Mouse (Mus musculus) MEL (cell line): ENCODE measurements at regions not wholly inside any gene's neighbourhood (a gene's known extent, or its start where the extent isn't known, plus 50 kb on each side); places are given as distances from the start of the nearest gene placed in this dataset.

ENCODE experiments used
- DNase-seq: peaks from one replicate; pipeline ENCODE4 v3.0.0; 2011; ENCODE audit warnings: low read depth, low spot score
- H3K27ac ChIP-seq: 2 replicates; pipeline ENCODE4 v1.5.1; 2012; ENCODE audit warnings: low read depth, mild to moderate bottlenecking, control low read depth, low read length, moderate library complexity; ENCODE audit not compliant: control insufficient read depth
- H3K27me3 ChIP-seq, 2 experiments: fragments of 150-350 bp in 1 of 2; sonication (generic) in 1 of 2; 2 replicates each; pipeline ENCODE4 v1.6.1; 2012; ENCODE audit warnings: low read length in 2 of 2, mild to moderate bottlenecking in 2 of 2, improper control_type of control experiment in 1 of 2, moderate library complexity in 1 of 2; ENCODE audit not compliant: insufficient read depth in 2 of 2, control insufficient read depth in 1 of 2
- H3K36me3 ChIP-seq, 2 experiments: 2 replicates each; pipeline ENCODE4 v1.6.1; 2012 to 2014; ENCODE audit warnings: low read length in 2 of 2, improper control_type of control experiment in 1 of 2, inconsistent platforms in 1 of 2, mild to moderate bottlenecking in 1 of 2; ENCODE audit not compliant: insufficient read depth in 2 of 2, control insufficient read depth in 1 of 2
- H3K4me1 ChIP-seq, 2 experiments: fragments of 150-350 bp in 1 of 2; sonication (generic) in 1 of 2; 2 replicates each; pipeline ENCODE4 v1.6.1; 2012; ENCODE audit warnings: low read length in 2 of 2, improper control_type of control experiment in 1 of 2, mild to moderate bottlenecking in 1 of 2; ENCODE audit not compliant: insufficient read depth in 2 of 2, control insufficient read depth in 1 of 2
- H3K4me3 ChIP-seq, 2 experiments: fragments of 150-350 bp in 1 of 2; sonication (generic) in 1 of 2; 2 replicates each; pipeline ENCODE4 v1.5.1; 2012; ENCODE audit warnings: low read depth in 2 of 2, low read length in 2 of 2, mild to moderate bottlenecking in 2 of 2, moderate library complexity in 2 of 2, control low read depth in 1 of 2, improper control_type of control experiment in 1 of 2; ENCODE audit not compliant: control insufficient read depth in 1 of 2, insufficient read depth in 1 of 2
- H3K79me2 ChIP-seq: 2 replicates; pipeline ENCODE4 v1.6.1; 2012; ENCODE audit warnings: mild to moderate bottlenecking, low read length, moderate library complexity; ENCODE audit not compliant: control insufficient read depth, poor library complexity, insufficient read depth
- H3K9ac ChIP-seq: 2 replicates; pipeline ENCODE4 v1.6.1; 2012; ENCODE audit warnings: low read depth, mild to moderate bottlenecking, control low read depth, low read length, moderate library complexity; ENCODE audit not compliant: control insufficient read depth, poor library complexity, severe bottlenecking
- H3K9me3 ChIP-seq: fragments of 150-350 bp; sonication (generic); replicated peaks from 2 replicates; pipeline ENCODE4 v1.6.1; 2012; ENCODE audit warnings: mild to moderate bottlenecking, low read length, improper control_type of control experiment, moderate library complexity; ENCODE audit not compliant: insufficient read depth
- BHLHE40 ChIP-seq: IDR thresholded peaks from 2 replicates; pipeline ENCODE4 v1.6.1; 2012; ENCODE audit warnings: low read depth, mild to moderate bottlenecking, inconsistent platforms, low read length, improper control_type of control experiment, borderline replicate concordance
- CHD2 ChIP-seq: IDR thresholded peaks from 2 replicates; pipeline ENCODE4 v1.6.1; 2011; ENCODE audit warnings: low read length, improper control_type of control experiment
- E2F4 ChIP-seq: IDR thresholded peaks from 2 replicates; pipeline ENCODE4 v1.6.1; 2011; ENCODE audit warnings: low read depth, low read length, improper control_type of control experiment, borderline replicate concordance
- ELF1 ChIP-seq: IDR thresholded peaks from 2 replicates; pipeline ENCODE4 v1.6.1; 2014; ENCODE audit warnings: low read depth, mild to moderate bottlenecking, inconsistent platforms, low read length, improper control_type of control experiment, moderate library complexity
- ETS1 ChIP-seq: IDR thresholded peaks from 2 replicates; pipeline ENCODE4 v1.6.1; 2012; ENCODE audit warnings: low read depth, mild to moderate bottlenecking, inconsistent platforms, low read length, improper control_type of control experiment, moderate library complexity
- HCFC1 ChIP-seq: IDR thresholded peaks from 2 replicates; pipeline ENCODE4 v1.6.1; 2012; ENCODE audit warnings: low read depth, mild to moderate bottlenecking, inconsistent platforms, low read length, improper control_type of control experiment, moderate library complexity
- KAT2A ChIP-seq: conservative IDR thresholded peaks from 2 replicates; pipeline ENCODE4 v1.6.1; 2012; ENCODE audit warnings: low read depth, low read length, improper control_type of control experiment, inconsistent platforms
- MAFK ChIP-seq: IDR thresholded peaks from 2 replicates; pipeline ENCODE4 v1.6.1; 2011; ENCODE audit warnings: low read depth, mild to moderate bottlenecking, low read length, improper control_type of control experiment, borderline replicate concordance
- MAX ChIP-seq: IDR thresholded peaks from 2 replicates; pipeline ENCODE4 v1.6.1; 2011; ENCODE audit warnings: low read length, improper control_type of control experiment
- MAZ ChIP-seq: IDR thresholded peaks from 2 replicates; pipeline ENCODE4 v1.6.1; 2012; ENCODE audit warnings: low read depth, mild to moderate bottlenecking, inconsistent platforms, low read length, improper control_type of control experiment
- MXI1 ChIP-seq: IDR thresholded peaks from 2 replicates; pipeline ENCODE4 v1.6.1; 2011; ENCODE audit warnings: mild to moderate bottlenecking, low read depth, low read length, improper control_type of control experiment
- MYB ChIP-seq: IDR thresholded peaks from 2 replicates; pipeline ENCODE4 v1.6.1; 2011; ENCODE audit warnings: mild to moderate bottlenecking, low read depth, low read length, improper control_type of control experiment
- MYC ChIP-seq: IDR thresholded peaks from 2 replicates; pipeline ENCODE4 v1.6.1; 2011; ENCODE audit warnings: low read depth, mild to moderate bottlenecking, low read length, improper control_type of control experiment, moderate library complexity
- NELFE ChIP-seq: IDR thresholded peaks from 2 replicates; pipeline ENCODE4 v1.6.1; 2011; ENCODE audit warnings: low read depth, low read length, improper control_type of control experiment
- POLR2A ChIP-seq, 2 experiments: IDR thresholded peaks; 2 replicates each; pipeline ENCODE4 v1.6.1; 2011 to 2012; ENCODE audit warnings: low read length in 2 of 2, mild to moderate bottlenecking in 2 of 2, control low read depth in 1 of 2, improper control_type of control experiment in 1 of 2, low read depth in 1 of 2, moderate library complexity in 1 of 2; ENCODE audit not compliant: control insufficient read depth in 1 of 2, insufficient read depth in 1 of 2, poor library complexity in 1 of 2
- POLR2AphosphoS2 ChIP-seq: IDR thresholded peaks from 2 replicates; pipeline ENCODE4 v1.6.1; 2011; ENCODE audit warnings: low read length, improper control_type of control experiment
- POLR2AphosphoS5 ChIP-seq: IDR thresholded peaks from 2 replicates; pipeline ENCODE4 v1.6.1; 2012; ENCODE audit warnings: low read depth, borderline replicate concordance, mild to moderate bottlenecking, inconsistent platforms, low read length, moderate library complexity, mixed read lengths
- RAD21 ChIP-seq: IDR thresholded peaks from 2 replicates; pipeline ENCODE4 v1.6.1; 2011; ENCODE audit warnings: mild to moderate bottlenecking, low read depth, low read length, improper control_type of control experiment
- RCOR1 ChIP-seq: IDR thresholded peaks from 2 replicates; pipeline ENCODE4 v1.6.1; 2012; ENCODE audit warnings: low read depth, mild to moderate bottlenecking, inconsistent platforms, low read length, improper control_type of control experiment
- SIN3A ChIP-seq: IDR thresholded peaks from 2 replicates; pipeline ENCODE4 v1.6.1; 2012; ENCODE audit warnings: low read length, improper control_type of control experiment, inconsistent platforms
- SMC3 ChIP-seq: IDR thresholded peaks from 2 replicates; pipeline ENCODE4 v1.6.1; 2011; ENCODE audit warnings: low read depth, low read length, improper control_type of control experiment
- TAL1 ChIP-seq: IDR thresholded peaks from 2 replicates; pipeline ENCODE4 v1.6.1; 2012; ENCODE audit warnings: mild to moderate bottlenecking, inconsistent platforms, low read length, moderate library complexity, mixed read lengths
- TBP ChIP-seq: IDR thresholded peaks from 2 replicates; pipeline ENCODE4 v1.8.0; 2011; ENCODE audit warnings: low read depth, low read length, improper control_type of control experiment
- USF2 ChIP-seq, 2 experiments: IDR thresholded peaks; 2 replicates each; pipeline ENCODE4 v1.6.1; 2011 to 2012; ENCODE audit warnings: improper control_type of control experiment in 2 of 2, low read length in 2 of 2, borderline replicate concordance in 1 of 2, inconsistent platforms in 1 of 2, low read depth in 1 of 2, mild to moderate bottlenecking in 1 of 2; ENCODE audit not compliant: insufficient read depth in 1 of 2
- ZC3H11A ChIP-seq: IDR thresholded peaks from 2 replicates; pipeline ENCODE4 v1.6.1; 2012; ENCODE audit warnings: low read depth, mild to moderate bottlenecking, inconsistent platforms, low read length, improper control_type of control experiment
- ZKSCAN1 ChIP-seq: IDR thresholded peaks from 2 replicates; pipeline ENCODE4 v1.6.1; 2012; ENCODE audit warnings: low read depth, mild to moderate bottlenecking, inconsistent platforms, low read length, improper control_type of control experiment, moderate library complexity
- ZMIZ1 ChIP-seq: IDR thresholded peaks from 2 replicates; pipeline ENCODE4 v1.6.1; 2012; ENCODE audit warnings: low read depth, mild to moderate bottlenecking, inconsistent platforms, low read length, improper control_type of control experiment, moderate library complexity

DNA sequence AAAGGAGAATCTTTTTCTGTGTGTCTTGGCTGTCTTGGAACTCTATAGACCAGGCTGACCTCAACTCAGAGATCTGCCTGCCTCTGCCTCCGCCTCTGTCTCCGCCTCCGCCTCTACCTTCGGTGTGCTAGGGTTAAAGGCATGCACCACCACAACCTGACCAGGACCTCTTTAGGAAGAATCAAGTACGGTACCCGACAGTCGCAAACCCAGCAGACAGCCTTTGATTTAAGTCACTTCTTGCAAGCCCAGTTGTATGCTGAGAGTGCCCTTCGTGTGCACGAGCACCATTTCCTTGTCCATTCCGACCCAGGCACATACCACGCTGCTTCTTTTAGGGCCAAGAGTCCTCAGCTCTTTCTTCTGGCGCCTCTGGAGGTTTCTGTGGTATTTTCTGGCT is 105.0 kb upstream of the Six3 start:
- TF ChIP-seq MAFK (no peak), ZKSCAN1 (no peak), NELFE (no peak), MXI1 (no peak), ZC3H11A (no peak), RAD21 (no peak), KAT2A (no peak), SIN3A (no peak)
- TF ChIP-seq, all 39 proteins: peak for 0
- H3K27ac ChIP-seq = no peak overlapping the region
- DNase-seq = no peak

DNA sequence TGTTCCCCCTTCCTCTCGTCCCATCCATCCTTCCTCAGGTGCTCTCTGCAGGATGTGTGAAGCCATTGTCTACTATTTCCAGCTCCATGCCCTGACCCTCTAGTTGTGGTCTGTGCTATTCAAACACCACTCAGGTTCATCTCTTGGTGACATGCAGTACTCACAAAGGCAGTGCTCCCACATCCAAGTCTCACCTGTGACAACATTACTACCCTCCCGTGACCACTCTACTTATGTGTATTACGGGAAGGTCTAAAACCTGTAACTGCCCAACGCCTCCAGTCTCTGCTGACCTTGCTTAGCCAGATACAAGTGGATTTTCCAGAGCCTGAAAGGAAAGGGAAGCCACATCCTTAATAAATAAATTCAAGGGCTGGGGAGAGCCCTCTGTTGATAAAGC is 100.4 kb upstream of the Six3 start:
- peaks cover 0 to 2% of the 10 kb centered on the region in 2 experiments; a peak in 1 of 4 replicates for H3K27me3 ChIP-seq
- H3K9ac ChIP-seq = no peak overlapping the region
- no peak for DNase-seq
- H3K4me1 ChIP-seq = no peaks in the 10 kb centered on the region
- no peak overlapping the region for H3K27ac ChIP-seq
- TF ChIP-seq USF2 (IDR thresholded peaks at IDR 0.05; ENCODE audit: borderline replicate concordance in 1 of 2, insufficient read depth in 1 of 2, low read depth in 1 of 2, low read length in 2 of 2) (no peak), SMC3 (no peak), E2F4 (no peak), CHD2 (no peak), TAL1 (no peak), POLR2AphosphoS2 (no peak), BHLHE40 (no peak)
- no peak overlapping the region for H3K4me3 ChIP-seq
- no peaks in the 10 kb centered on the region for H3K9me3 ChIP-seq
- no peaks in the 10 kb centered on the region for H3K36me3 ChIP-seq
- H3K79me2 ChIP-seq = no peaks in the 10 kb centered on the region

More for the DNA sequence above, 105.0 kb upstream of the Six3 start:
- Histone ChIP-seq H3K79me2 (no peaks in the 10 kb centered on the region), H3K4me3 (no peak overlapping the region), H3K36me3 (no peaks in the 10 kb centered on the region), H3K9ac (no peak overlapping the region), H3K4me1 (no peaks in the 10 kb centered on the region), H3K27me3 (peaks cover 0 to 2% of the 10 kb centered on the region in 2 experiments; a peak in 1 of 4 replicates), H3K9me3 (no peaks in the 10 kb centered on the region)

DNA sequence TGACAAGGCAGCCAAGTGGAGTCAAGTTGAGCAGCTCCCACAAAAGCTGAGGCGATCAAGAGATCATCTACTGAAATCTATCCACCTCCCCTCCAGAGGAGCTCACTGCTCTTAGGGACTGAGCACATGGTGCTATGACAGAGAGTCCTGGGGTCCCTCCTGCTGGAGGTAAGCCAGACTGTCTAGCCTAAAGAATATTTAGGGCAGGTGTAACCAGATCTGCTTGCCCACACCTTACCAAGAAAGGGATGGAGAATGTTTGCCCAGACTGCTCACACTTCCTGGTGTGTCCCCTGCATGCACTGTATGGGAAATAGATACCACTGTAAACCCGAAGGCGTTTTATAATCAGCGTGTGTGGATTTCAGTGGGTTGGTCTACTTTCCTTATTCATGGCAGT is 99.5 kb upstream of the Six3 start:
- TF ChIP-seq ELF1 (no peak), BHLHE40 (no peak), ZKSCAN1 (no peak), HCFC1 (no peak), RCOR1 (no peak), MAX (no peak), TBP (no peak), POLR2A (IDR thresholded peaks at IDR 0.05; ENCODE audit: control insufficient read depth in 1 of 2, insufficient read depth in 1 of 2, low read depth in 1 of 2, low read length in 2 of 2, poor library complexity in 1 of 2) (no peak), ZMIZ1 (no peak), MYC (no peak), POLR2AphosphoS5 (no peak), ETS1 (no peak), MYB (no peak), RAD21 (no peak), SIN3A (no peak), MAZ (no peak)
- TF ChIP-seq, all 39 proteins: peak for 0
- Histone ChIP-seq H3K4me3 (no peak overlapping the region), H3K9ac (no peak overlapping the region)

More for the DNA sequence above, 99.5 kb upstream of the Six3 start:
- H3K79me2 ChIP-seq = no peaks in the 10 kb centered on the region
- H3K4me1 ChIP-seq = no peaks in the 10 kb centered on the region
- H3K9me3 ChIP-seq = no peaks in the 10 kb centered on the region
- no peaks in the 10 kb centered on the region; a peak in 2 of 4 replicates for H3K27me3 ChIP-seq
- DNase-seq = no peak
- no peaks in the 10 kb centered on the region for H3K36me3 ChIP-seq
- H3K27ac ChIP-seq = no peak overlapping the region
